Mouse (Mus musculus): Measurements from ENCODE around the gene Gm10260. TPM values are rescaled to one million over a fixed set of nuclear protein-coding genes. Genes with fewer than 3 reads are reported as not detected.

Gm10260 gene
- polyA plus RNA-seq, 1 experiment from 2014 or later = 10.3 TPM

GRCm38 (mm10) chr13:97725160-97725825 is 35.1 kb downstream of the Gm10260 start:
- H3K9me3 ChIP-seq (replicated peaks; ENCODE audit: low read length) = no peaks in the 10 kb centered on the region
- no peaks in the 10 kb centered on the region for H3K27me3 ChIP-seq (ENCODE audit: insufficient read depth, low read length)
- no peaks in the 10 kb centered on the region for H3K4me1 ChIP-seq (replicated peaks; ENCODE audit: insufficient read depth, low read length)
- no peak overlapping the region for H3K4me2 ChIP-seq (ENCODE audit: low read length)
- DNase-seq (ENCODE audit: low spot score) (no peak), ATAC-seq (replicated peaks; ENCODE audit: low FRiP score, low read depth) (no peak)
- no peak overlapping the region for H3K4me3 ChIP-seq (replicated peaks; ENCODE audit: low read depth, low read length)
- no peak overlapping the region for H3K9ac ChIP-seq (ENCODE audit: low read depth, low read length)
- H3K36me3 ChIP-seq (ENCODE audit: insufficient read depth, low read length) = no peaks in the 10 kb centered on the region
- no peak overlapping the region for H3K27ac ChIP-seq
- 75% methylated on average over 11 of the region's 11 CpGs for WGBS
- TF ChIP-seq CTCF (IDR thresholded peaks at IDR 0.05; ENCODE audit: low read depth) = no peak

DNA sequence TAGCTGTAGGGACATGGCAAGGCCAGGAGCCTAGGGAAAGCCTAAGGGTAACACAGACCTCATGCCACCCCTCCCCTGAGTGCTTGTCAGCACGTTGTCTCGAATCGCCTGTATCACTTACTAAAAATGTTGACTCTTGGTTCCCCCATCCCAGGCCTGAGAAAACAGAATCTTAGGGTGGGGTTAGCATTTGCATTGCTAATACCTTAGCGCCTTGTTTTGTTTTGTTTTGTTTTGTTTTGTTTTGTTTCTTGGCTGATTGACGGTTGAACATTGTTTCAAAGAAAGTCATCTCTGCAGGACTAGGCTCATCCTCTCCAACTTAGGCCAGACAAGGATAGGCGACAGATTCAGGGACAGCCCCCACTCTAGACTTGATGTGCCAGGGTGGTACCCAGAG is 35.9 kb downstream of the Gm10260 start:
- ATAC-seq (replicated peaks; ENCODE audit: low FRiP score, low read depth) (no peak), DNase-seq (ENCODE audit: low spot score) (no peak)
- TF ChIP-seq CTCF (IDR thresholded peaks at IDR 0.05; ENCODE audit: low read depth) = no peak
- no peak overlapping the region for H3K9ac ChIP-seq (ENCODE audit: low read depth, low read length)
- no peaks in the 10 kb centered on the region for H3K9me3 ChIP-seq (replicated peaks; ENCODE audit: low read length)
- WGBS = 77% methylated on average over 6 of the region's 6 CpGs
- H3K27me3 ChIP-seq (ENCODE audit: insufficient read depth, low read length) = no peaks in the 10 kb centered on the region
- no peaks in the 10 kb centered on the region for H3K4me1 ChIP-seq (replicated peaks; ENCODE audit: insufficient read depth, low read length)
- no peak overlapping the region for H3K27ac ChIP-seq
- no peak overlapping the region for H3K4me2 ChIP-seq (ENCODE audit: low read length)
- H3K36me3 ChIP-seq (ENCODE audit: insufficient read depth, low read length) = no peaks in the 10 kb centered on the region
- no peak overlapping the region for H3K4me3 ChIP-seq (replicated peaks; ENCODE audit: low read depth, low read length)

GRCm38 (mm10) chr13:97712506-97713275 is 47.7 kb downstream of the Gm10260 start:
- H3K4me3 ChIP-seq (replicated peaks; ENCODE audit: low read depth, low read length) = no peak overlapping the region
- no peak overlapping the region for H3K4me2 ChIP-seq (ENCODE audit: low read length)
- TF ChIP-seq CTCF (IDR thresholded peaks at IDR 0.05; ENCODE audit: low read depth) = no peak
- DNase-seq (ENCODE audit: low spot score) (peak; percentile 22), ATAC-seq (replicated peaks; ENCODE audit: low FRiP score, low read depth) (no peak)
- no peaks in the 10 kb centered on the region for H3K9me3 ChIP-seq (replicated peaks; ENCODE audit: low read length)
- H3K36me3 ChIP-seq (ENCODE audit: insufficient read depth, low read length) = no peaks in the 10 kb centered on the region
- WGBS = 55% methylated on average over 8 of the region's 8 CpGs
- H3K4me1 ChIP-seq (replicated peaks; ENCODE audit: insufficient read depth, low read length) = no peaks in the 10 kb centered on the region
- no peak overlapping the region for H3K27ac ChIP-seq
- H3K27me3 ChIP-seq (ENCODE audit: insufficient read depth, low read length) = no peaks in the 10 kb centered on the region
- H3K9ac ChIP-seq (ENCODE audit: low read depth, low read length) = no peak overlapping the region

DNA sequence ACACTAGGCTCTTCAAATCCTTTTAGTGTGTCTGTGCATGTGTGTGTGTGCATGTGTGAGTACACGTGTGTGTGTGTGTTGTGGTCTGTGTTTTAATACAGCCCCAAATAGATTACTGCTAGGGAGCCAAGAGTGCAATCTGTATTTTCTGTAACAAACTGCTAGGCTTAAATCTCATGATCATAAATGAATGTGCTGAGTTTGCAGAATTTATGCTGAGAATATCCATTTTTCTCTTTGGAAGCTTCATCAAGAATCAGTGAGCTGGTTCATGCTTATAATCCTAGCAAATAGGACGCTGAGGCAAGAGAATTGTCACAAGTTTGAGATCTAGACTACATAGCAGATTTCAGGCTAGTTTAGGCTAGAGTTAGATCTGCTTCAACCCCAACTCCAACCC is 48.9 kb downstream of the Gm10260 start:
- Histone ChIP-seq H3K36me3 (ENCODE audit: insufficient read depth, low read length) (no peaks in the 10 kb centered on the region), H3K9me3 (replicated peaks; ENCODE audit: low read length) (no peaks in the 10 kb centered on the region), H3K27ac (no peak overlapping the region), H3K4me2 (ENCODE audit: low read length) (no peak overlapping the region), H3K27me3 (ENCODE audit: insufficient read depth, low read length) (no peaks in the 10 kb centered on the region), H3K9ac (ENCODE audit: low read depth, low read length) (no peak overlapping the region), H3K4me1 (replicated peaks; ENCODE audit: insufficient read depth, low read length) (no peaks in the 10 kb centered on the region), H3K4me3 (replicated peaks; ENCODE audit: low read depth, low read length) (no peak overlapping the region)
- TF ChIP-seq CTCF (IDR thresholded peaks at IDR 0.05; ENCODE audit: low read depth) = no peak
- DNase-seq (ENCODE audit: low spot score) (no peak), ATAC-seq (replicated peaks; ENCODE audit: low FRiP score, low read depth) (no peak)
- WGBS = 89% methylated on average over 2 of the region's 2 CpGs

Measured in kidney, postnatal 0 days (tissue).